Mouse (Mus musculus): ENCODE measurements at regions not wholly inside any gene's neighbourhood (a gene's known extent, or its start where the extent isn't known, plus 50 kb on each side); places are given as distances from the start of the nearest gene placed in this dataset.
A peak's percentile ranks its signal among the peaks of the same experiment; 100 is the strongest.

DNA sequence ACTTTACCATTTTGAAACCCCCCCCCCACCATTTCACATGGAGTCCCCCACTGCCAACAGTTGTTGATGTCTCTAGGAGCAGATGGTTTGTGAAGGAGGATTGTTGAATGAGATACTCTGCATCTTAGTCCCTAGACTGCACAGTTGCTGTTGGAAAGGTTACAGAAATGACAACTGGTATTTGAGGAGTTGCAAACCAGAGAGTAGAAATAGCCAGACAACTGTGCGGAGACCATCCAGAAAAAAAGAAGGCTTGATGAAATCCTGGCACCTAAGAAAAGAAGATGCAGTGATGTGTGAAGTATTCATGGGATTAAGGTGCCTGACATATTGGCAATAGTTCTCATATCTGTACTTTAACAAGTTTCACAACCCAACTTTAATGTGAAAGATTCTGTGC, 1069.2 kb upstream of the Slc39a10 start:
- intact Hi-C loops (cut with DNase I) = no loop called here
- DNase-seq (ENCODE audit: low spot score in 2 of 2) = peak; percentile 19 to 36

DNA sequence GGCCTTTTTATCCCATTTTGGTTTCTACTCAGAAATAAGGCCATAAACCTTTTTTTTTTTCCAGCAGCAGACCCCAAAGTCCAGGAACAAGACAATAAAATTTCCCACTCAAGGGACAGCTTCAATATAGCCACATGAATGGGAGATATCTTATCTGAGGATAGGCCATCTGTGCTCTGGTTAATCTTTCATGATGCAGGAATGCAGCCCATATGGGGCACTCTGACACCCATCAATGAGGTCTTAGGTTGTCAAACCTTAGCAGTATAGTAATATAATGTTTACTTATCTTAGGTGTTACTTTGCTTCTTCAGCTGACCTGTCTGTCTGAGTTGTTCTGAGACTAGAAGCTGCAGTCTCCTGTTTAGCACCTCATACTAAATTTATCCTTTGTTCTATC, 1048.0 kb upstream of the Slc39a10 start:
- no peak for DNase-seq (ENCODE audit: low spot score in 2 of 2)
- intact Hi-C loops (cut with DNase I) = no loop called here

DNA sequence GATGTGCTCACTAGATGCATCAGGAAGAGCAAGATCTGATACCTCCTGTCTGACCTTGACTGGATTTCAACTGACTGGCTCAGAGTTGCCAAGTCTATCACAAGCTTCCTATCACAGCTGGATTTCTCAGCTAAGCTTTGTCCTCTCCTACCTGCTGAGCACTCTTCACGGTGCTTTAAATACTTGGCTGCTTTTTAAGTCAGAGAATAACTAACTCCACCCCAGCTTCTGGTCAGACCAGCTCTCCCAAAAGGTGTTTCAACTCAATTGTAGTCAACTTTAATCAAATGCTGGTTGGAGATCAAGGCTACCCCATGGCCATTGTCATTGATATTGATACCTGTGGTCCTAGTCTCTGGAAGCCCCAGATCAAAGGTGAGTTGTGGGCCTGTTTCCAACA, 1021.5 kb upstream of the Slc39a10 start:
- no peak for DNase-seq (ENCODE audit: low spot score in 2 of 2)
- intact Hi-C loops (cut with DNase I) = no loop called here
